Mouse (Mus musculus) thymus, postnatal 0 days (tissue): ENCODE measurements around the gene Copg1. TPM values are rescaled to one million over a fixed set of nuclear protein-coding genes. Genes with fewer than 3 reads are reported as not detected.

ENCODE experiments used
- DNase-seq: peaks from one replicate; pipeline ENCODE4 v3.0.0-alpha.2; 2015; ENCODE audit warnings: low spot score
- polyA plus RNA-seq: library from polyadenylated mRNA; unstranded; fragments of >200 nt; fragmentation: Nextera tagmentation; extraction: Ambion mirVana; gene quantifications from 2 replicates; pipeline ENCODE4 v1.2.1, GENCODE M21; 2015

The Copg1 gene
- polyA plus RNA-seq, 1 experiment from 2014 or later = 75.0 TPM

DNA sequence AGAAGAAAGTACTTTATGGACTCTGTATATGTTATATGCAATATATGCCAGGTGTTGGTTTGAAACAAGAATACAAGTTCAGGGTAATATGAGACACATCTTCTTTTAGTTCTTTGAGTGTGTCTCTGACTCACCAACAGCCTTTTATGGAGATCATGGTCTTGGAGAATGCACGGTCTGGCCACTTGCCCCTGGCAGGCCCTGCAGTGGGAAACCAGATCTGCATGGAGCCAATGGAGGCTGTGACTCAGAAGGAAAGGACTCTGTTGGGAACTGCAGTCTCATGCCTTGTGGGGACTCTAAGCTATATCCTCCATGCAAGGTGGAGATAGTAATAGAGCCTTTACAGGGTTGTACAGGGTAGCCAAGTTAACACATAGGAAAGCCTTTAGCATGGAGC, 12.5 kb upstream of the Copg1 start:
- DNase-seq = no peak

- DNase-seq = no peak
Observed at GRCm38 (mm10) chr6:87875562-87875961, 12.1 kb upstream of the Copg1 start.

GRCm38 (mm10) chr6:87876068-87876643, 11.5 kb upstream of the Copg1 start:
- DNase-seq = no peak

GRCm38 (mm10) chr6:87879010-87879409, 8.6 kb upstream of the Copg1 start:
- no peak for DNase-seq

DNA sequence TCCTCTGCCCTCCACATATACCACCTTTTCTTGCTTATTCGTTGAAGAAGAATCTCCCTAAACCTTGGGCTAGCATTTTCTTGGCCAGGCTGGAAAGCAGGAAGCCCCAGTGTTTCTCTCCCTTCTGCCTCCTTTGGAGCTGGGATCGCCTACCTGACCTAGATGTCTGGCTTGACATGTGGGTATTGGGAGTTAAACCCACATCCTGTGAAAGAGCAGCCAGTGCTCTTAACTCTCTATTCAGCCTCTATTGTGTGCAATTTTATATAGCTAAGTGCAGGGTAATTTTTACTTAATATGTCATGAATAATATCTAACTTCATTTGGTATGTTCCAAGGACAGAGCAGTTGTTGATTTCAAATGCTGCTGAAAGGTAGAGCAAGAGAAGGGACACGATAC, 8.0 kb upstream of the Copg1 start:
- peak; percentile 52 for DNase-seq

DNA sequence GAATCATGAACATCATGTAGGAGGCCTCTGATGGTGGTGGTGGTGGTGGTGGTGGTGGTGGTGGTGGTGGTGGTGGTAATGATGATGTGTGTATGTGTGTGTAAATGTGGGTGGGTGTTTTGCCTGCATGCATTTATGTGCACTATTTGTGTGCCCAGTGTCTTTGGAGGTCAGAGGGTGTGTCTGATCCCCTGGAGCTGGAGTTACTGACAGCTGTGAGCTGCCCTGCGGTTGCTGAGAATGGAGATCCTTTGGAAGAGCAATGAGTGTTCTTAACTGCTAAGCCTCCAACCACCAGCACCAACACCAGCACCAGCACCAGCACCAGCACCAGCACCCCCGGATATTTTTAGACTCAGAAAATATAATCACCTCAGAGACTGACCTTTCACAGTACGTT, 5.4 kb upstream of the Copg1 start:
- DNase-seq = no peak

DNA sequence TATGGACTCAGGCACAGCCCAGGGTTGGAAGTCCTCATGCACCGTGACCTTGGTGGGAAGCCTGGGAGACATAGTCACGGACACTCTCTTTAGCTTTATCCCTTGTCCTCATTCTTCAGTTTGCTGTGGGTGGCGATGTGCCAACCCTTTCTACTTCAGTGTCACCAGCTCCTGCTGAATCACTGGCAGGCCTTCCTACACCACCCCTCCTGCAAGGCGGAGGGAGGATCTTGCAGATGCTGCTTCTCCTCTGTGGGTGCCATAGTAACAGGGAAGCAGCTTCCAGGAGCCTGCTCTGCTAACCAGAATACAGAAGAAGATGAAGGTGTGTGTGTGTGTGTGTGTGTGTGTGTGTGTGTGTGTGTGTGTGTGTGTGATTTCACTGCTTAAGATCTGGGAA, 4.8 kb upstream of the Copg1 start:
- DNase-seq = no peak

DNA sequence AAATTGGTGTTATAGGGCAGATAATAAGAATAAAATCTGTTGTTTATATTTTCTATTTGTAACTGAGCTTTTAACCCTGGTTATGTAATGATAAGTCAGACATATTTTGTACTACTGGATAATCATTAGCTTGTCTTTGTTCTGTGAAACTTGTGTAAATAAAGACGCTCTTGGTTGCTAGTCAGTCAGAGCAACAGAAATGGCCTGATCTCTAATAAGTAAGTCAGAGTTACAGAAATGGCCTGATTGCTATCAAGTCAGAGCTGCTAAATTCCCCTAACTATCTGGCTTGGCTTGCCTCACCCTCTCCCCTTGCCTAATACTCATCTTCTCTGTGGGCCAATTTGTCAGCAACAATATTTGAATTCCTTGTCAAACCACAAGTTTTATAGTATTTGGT, 893 bp upstream of the Copg1 start:
- DNase-seq = no peak

GRCm38 (mm10) chr6:87893931-87894330, 6.3 kb downstream of the Copg1 start:
- DNase-seq = no peak

- DNase-seq = no peak
Observed at GRCm38 (mm10) chr6:87898028-87898427, 10.4 kb downstream of the Copg1 start.

DNA sequence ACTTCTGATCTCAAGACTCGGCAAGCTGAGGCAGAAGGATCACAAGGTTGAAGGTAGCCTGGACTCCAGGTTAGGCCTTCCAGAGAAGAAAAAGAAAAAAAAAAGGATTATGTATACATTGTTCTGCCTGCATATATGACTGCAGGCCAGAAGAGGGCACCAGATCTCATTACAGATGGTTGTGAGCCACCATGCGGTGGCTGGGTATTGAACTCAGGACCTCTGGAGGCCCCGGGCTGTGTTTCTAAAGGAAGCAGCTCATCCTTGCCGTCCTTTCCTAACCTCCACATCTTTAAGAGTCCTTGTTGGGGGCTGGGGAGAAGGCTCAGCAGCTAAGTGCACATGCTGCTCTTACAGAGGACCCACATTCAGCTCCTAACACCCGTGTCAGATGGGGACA, 19.0 kb downstream of the Copg1 start:
- DNase-seq = no peak

DNA sequence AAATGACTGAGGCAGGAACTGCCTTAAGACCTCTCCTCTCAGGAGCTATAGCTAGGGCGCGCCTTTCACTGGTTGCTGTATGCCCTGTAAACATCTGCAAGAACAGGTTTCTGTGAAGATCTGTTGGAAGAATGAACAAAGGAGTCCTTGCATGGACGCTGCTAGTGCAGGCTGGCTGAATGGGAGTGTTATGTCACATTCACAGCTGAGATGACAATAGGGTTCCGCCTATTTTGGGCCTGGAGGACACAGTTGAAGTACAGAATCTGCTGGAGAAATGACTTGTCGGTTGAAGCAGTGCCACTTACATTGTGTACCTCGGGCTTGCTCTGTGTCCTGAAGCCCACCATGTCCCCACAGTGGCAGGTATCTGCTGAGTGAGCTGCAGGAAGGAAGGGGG, 21.6 kb downstream of the Copg1 start:
- DNase-seq = no peak

DNA sequence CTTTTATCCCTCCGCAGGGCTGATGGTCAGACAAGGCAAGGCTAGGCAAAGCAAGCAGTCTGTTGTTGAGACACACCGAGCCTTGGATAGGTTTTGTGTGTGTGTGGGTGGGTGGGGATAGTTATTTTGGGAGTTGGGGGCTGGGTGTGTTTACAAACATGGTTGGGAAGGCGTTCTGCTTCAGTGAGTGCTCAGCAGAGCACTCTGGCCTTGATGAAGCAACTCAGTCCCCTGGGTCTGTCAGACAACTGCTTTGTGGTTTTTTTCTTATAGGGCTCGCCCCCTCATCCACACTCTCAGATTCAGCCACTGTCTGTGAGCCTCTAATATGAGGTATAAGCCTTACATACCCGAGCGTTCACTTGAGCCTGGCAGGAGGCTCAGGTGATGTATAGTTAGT, 23.9 kb downstream of the Copg1 start:
- no peak for DNase-seq

GRCm38 (mm10) chr6:87913661-87914325, 26.2 kb downstream of the Copg1 start, which contains the start of gene Hmces:
Hmces (plus strand) TSS chr6:87913935.
- DNase-seq = peak; percentile 78

DNA sequence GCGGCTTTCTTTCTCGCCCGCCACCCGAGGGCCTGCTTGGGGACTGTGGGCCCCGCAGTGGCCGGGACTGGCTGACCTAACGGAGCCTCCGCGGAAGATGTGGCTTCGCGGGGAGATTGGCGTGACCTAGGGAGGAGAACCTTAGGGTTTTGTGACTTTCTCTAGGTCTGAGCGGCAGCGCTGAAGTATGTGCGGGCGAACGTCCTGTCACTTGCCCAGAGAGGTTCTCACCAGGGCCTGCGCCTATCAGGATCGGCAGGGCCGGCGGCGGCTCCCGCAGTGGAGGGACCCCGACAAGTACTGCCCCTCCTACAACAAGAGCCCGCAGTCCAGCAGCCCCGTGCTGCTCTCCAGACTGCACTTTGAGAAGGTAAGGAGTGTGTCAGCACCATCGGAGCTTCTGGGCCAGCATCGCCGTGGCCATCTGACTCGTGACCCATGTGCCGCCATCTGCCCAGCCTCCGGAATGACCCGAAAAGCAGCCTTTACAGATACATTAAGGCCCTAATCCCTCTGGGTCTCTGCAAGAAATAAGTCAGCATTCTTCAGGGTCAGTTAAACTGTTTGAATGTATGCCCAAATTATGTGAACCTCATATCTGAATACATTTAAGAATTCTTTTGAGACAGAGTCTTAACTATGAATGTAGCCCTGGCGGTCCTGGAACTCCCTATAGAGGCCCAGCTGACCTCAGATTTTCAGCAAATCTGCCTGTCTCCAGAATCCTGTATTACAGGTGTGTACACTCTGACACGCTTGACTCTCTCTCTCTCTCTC, 26.9 kb downstream of the Copg1 start:
- DNase-seq = peak; percentile 31

DNA sequence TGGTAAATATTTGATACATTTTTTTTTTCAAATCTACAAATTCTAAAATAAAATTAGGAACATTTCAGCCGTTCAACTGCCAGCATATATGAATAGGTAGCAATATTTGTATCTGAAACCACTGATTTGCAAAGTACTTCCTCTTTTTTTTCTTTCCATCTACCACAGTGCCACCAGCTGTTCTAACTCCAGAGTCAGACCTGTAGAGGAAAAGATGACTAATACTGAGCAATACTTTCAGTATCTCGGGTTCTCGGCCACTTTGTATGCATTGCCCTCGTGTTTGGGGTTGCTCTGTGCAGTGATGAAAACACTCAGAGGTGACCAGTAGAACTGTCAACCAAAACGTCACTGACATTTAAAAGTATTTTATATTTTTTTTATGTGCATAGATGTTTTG, 28.3 kb downstream of the Copg1 start:
- peak; percentile 27 for DNase-seq

- peak; percentile 48 for DNase-seq
Observed at GRCm38 (mm10) chr6:87921201-87921600, 33.6 kb downstream of the Copg1 start.

DNA sequence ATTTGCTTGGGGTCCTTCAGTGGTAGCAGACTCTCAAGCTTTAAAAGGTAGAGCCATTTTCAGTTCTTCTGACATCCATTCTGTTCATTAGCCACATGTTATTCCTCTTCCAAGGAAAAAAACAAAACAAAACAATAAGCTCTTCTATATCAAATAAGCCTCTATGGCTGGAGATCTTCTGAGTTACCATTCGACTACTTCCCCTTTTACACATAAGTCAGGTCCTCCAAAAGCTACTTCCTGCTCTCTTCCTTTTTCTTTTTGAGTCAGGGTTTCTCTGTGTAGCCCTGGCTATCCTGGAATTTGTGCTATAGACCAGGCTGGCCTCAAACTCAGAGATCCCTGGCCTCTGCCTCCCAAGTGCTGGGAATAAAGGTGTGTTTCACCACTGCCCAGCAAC, 36.0 kb downstream of the Copg1 start:
- no peak for DNase-seq

DNA sequence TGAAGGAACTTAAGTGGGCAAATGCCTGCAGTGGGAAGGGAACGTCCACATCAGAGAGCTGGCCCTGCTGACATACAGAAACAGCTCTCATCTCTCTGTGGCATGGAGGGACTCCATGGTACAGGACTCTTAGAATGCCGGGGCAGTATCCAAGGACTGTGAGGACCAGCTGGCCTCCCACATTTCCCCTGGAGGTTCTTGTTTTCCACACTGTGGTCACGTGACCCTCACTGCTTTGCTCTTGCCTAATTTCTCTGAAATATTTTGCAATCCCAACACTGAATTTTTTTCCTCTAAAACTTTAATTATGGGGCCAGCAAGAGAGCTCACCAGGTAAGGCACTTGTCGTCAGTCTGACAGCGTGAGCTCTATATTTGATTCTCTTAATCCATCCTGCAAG, 47.4 kb downstream of the Copg1 start:
- no peak for DNase-seq

GRCm38 (mm10) chr6:87937178-87937788, 49.7 kb downstream of the Copg1 start:
- no peak for DNase-seq

DNA sequence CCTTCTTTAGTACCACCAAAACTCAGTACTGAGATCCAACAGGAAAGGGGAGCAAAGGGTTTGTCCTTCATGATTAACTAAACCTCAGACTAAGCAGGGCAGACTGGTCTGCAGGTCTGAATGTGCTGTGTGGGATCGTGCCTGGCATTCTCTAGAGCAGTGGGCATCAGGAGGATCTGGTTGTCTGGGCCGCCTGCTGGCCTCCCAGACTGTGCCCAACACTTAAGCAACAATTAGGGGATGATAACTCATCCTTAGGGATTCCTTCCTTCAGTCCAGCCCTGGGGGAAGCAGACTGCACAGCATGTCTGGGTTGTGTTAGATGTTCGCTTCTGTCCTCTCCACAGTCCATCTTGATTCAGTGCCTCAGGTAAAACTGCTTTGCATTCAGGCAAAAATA, 51.3 kb downstream of the Copg1 start:
- no peak for DNase-seq

- no peak for DNase-seq
Observed at GRCm38 (mm10) chr6:87942179-87942578, 54.6 kb downstream of the Copg1 start.
